Mouse (Mus musculus) liver, embryonic 14.5 days (tissue): Measurements from ENCODE around the gene Rps11.

ENCODE experiments used
- CTCF ChIP-seq: IDR thresholded peaks from 2 replicates; pipeline ENCODE4 v1.5.1; 2016; ENCODE audit warnings: antibody characterized with exemption, low read depth, control low read depth
- EP300 ChIP-seq: IDR thresholded peaks from 2 replicates; pipeline ENCODE4 v1.6.1; 2016; ENCODE audit warnings: antibody characterized with exemption, low read depth

DNA sequence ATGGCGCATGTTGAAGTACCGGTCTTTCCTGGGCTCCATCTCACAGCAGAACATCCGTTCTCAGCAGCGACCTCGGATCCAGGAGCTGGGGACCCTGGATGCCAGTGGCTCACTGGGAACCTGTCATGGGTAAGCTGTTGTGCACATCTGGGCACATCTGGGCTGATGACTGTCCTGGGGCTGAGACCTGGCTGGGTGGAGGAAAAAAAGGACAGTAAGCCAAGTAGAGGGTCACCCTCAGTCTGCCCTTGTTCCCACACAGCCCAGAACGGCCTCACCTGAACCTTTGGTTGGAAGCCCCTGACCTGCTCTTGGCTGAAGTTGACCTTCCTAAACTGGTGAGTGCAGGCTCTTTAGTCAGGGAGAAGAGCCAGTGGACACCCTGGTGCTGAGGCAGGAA, 34.8 kb upstream of the Rps11 start:
- TF ChIP-seq CTCF (no peak), EP300 (no peak)
